Mouse (Mus musculus) liver, embryonic 14.5 days (tissue): Measurements from ENCODE around the gene Fgd3.

Experiments used
- CTCF ChIP-seq: IDR thresholded peaks from 2 replicates; pipeline ENCODE4 v1.5.1; 2016; ENCODE audit warnings: antibody characterized with exemption, low read depth, control low read depth
- EP300 ChIP-seq: IDR thresholded peaks from 2 replicates; pipeline ENCODE4 v1.6.1; 2016; ENCODE audit warnings: antibody characterized with exemption, low read depth

- TF ChIP-seq CTCF (no peak), EP300 (no peak)
These were observed 2.1 kb upstream of the Fgd3 start for GRCm38 (mm10) chr13:49322169-49322568.
